Mouse (Mus musculus): ENCODE measurements around the gene Usp13.
A peak's percentile ranks its signal among the peaks of the same experiment; 100 is the strongest.

Usp13 gene

GRCm38 (mm10) chr3:32817357-32818326, at the start of gene Usp13:
Gene Usp13, plus strand, starts transcription at chr3:32817546.
- peak; percentile 19 for DNase-seq (ENCODE audit: low spot score)

- DNase-seq (ENCODE audit: low spot score), result no peak
These were observed 46.6 kb upstream of the Usp13 start for GRCm38 (mm10) chr3:32770781-32771180.

GRCm38 (mm10) chr3:32817001-32817356, 367 bp upstream of the Usp13 start:
- DNase-seq (ENCODE audit: low spot score), result no peak

GRCm38 (mm10) chr3:32818327-32818900, 1.1 kb downstream of the Usp13 start:
- DNase-seq (ENCODE audit: low spot score), result no peak

- no peak for DNase-seq (ENCODE audit: low spot score)
These were observed 5.3 kb downstream of the Usp13 start for GRCm38 (mm10) chr3:32822620-32823019.

GRCm38 (mm10) chr3:32824923-32825322, 7.6 kb downstream of the Usp13 start:
- DNase-seq (ENCODE audit: low spot score), result no peak

- DNase-seq (ENCODE audit: low spot score), result no peak
These were observed 8.7 kb downstream of the Usp13 start for GRCm38 (mm10) chr3:32825964-32826479.

GRCm38 (mm10) chr3:32826701-32827100, 9.4 kb downstream of the Usp13 start:
- DNase-seq (ENCODE audit: low spot score), result no peak

GRCm38 (mm10) chr3:32833871-32834270, 16.5 kb downstream of the Usp13 start:
- no peak for DNase-seq (ENCODE audit: low spot score)

GRCm38 (mm10) chr3:32837847-32838246, 20.5 kb downstream of the Usp13 start:
- DNase-seq (ENCODE audit: low spot score), result no peak

- DNase-seq (ENCODE audit: low spot score), result no peak
These were observed 39.2 kb downstream of the Usp13 start for GRCm38 (mm10) chr3:32856362-32857107.

GRCm38 (mm10) chr3:32871081-32871480, 53.7 kb downstream of the Usp13 start:
- DNase-seq (ENCODE audit: low spot score), result no peak

- no peak for DNase-seq (ENCODE audit: low spot score)
These were observed 69.0 kb downstream of the Usp13 start for GRCm38 (mm10) chr3:32886386-32886785.

GRCm38 (mm10) chr3:32888886-32889285, 71.5 kb downstream of the Usp13 start:
- no peak for DNase-seq (ENCODE audit: low spot score)

GRCm38 (mm10) chr3:32890174-32890573, 72.8 kb downstream of the Usp13 start:
- DNase-seq (ENCODE audit: low spot score), result no peak

- no peak for DNase-seq (ENCODE audit: low spot score)
These were observed 86.1 kb downstream of the Usp13 start for GRCm38 (mm10) chr3:32903462-32903861.

GRCm38 (mm10) chr3:32904599-32904998, 87.3 kb downstream of the Usp13 start:
- DNase-seq (ENCODE audit: low spot score), result no peak

- DNase-seq (ENCODE audit: low spot score), result no peak
These were observed 88.8 kb downstream of the Usp13 start for GRCm38 (mm10) chr3:32905850-32906779.

- DNase-seq (ENCODE audit: low spot score), result no peak
These were observed 91.1 kb downstream of the Usp13 start for GRCm38 (mm10) chr3:32908400-32908799.

GRCm38 (mm10) chr3:32910071-32910551, 92.8 kb downstream of the Usp13 start:
- DNase-seq (ENCODE audit: low spot score), result no peak

- DNase-seq (ENCODE audit: low spot score), result no peak
These were observed 106.8 kb downstream of the Usp13 start for GRCm38 (mm10) chr3:32924168-32924567.
